Mouse (Mus musculus) T-helper 1 cell (primary cell): ENCODE results near the gene Psmb6.
"Not testable (repeated sequence)": the region's sequence is repeated elsewhere in the genome, so short reads cannot be mapped to it uniquely, and the experiment has no call there.

Experiments used
- in situ Hi-C: fragments of 300-600 bp; cut with MboI, MseI; formaldehyde crosslinking; loops from one replicate; pipeline ENCODE4 v1.15.1; 2025; ENCODE audit warnings: high pct_unique_total_duplicates

The Psmb6 gene

DNA sequence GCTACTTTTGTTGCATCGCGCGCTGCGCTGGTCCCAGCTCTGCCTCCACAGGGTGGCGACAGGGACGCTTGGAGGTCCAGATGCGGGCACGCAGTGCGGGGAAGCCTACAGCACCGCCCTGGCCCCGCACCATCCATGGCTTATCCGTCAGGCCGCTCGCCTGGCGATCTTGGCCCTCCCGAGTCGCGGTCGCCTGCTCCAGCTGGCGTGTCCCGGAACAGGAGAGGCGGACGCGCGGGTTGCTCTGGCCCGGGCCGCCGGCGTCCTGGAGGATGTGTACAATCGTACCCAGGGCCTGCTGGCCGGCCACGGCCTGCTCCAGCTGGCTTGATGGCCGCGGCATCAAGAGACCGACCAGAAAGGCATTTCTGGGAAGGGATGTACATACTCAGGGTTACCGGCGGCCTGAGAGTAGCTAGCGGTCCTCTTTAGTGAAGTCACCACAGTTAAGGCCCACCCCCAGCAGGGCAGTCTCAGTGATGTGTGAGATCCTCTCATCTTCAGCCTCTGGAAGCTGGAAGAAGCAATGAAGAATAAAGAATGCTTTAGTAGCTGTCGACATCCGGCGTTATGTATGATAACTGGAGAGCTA lies 4.9 kb upstream of the Psmb6 start:
- in situ Hi-C loops = loop anchor here (5.0 kb wide), 1 partner anchor 237 kb away; no protein-coding TSS in a partner anchor

DNA sequence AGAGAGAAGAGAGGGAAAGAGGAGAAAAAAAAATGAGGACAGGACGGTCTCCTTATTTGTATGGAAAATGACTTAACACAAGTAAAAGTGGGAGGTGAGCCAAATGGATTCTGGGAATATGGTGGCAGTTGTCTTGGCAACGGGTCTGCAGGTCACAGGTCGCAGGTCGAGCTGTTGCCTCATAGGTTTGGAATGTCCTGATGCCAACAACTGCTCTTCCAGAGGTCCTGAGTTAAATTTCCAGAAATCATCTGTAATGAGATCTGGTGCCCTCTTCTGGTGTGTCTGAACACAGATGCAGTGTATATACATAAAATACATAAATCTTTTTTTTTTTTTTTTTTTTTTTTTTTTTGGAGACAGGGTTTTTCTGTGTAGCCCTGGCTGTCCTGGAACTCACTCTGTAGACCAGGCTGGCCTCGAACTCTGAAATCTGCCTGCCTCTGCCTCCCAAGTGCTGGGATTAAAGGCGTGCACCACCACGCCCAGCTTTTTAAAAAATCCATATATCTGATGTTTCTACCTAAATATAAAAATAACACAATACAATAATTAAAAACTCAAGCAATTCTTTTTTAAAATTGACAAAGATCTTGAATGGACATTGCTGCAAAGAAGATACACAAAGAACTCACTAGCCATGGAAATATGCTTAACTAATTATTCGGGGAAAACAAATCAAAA lies 1.7 kb upstream of the Psmb6 start:
- in situ Hi-C loops = loop anchor here (5.0 kb wide), 1 partner anchor 234 kb away; no protein-coding TSS in a partner anchor

DNA sequence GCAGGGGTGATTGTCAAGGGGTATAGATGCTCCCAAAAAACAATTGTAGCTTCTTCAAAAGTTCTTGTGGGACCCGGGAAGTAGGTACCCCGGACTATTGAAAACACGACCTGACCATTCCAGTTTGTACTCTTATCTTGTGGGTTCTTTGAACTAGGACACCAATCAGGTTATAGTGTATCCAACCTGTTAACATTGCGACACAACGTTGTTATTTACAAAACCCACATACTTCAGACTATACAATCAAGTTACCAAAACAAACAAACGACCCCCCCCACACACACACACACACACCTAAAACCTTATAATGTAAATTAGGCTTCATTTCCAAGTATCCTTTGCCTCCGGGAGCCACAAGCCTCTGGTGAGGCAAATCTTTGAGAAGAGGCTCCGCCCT lies 385 bp upstream of the Psmb6 start:
- in situ Hi-C loops = loop anchor here (5.0 kb wide), 1 partner anchor 233 kb away; no protein-coding TSS in a partner anchor

DNA sequence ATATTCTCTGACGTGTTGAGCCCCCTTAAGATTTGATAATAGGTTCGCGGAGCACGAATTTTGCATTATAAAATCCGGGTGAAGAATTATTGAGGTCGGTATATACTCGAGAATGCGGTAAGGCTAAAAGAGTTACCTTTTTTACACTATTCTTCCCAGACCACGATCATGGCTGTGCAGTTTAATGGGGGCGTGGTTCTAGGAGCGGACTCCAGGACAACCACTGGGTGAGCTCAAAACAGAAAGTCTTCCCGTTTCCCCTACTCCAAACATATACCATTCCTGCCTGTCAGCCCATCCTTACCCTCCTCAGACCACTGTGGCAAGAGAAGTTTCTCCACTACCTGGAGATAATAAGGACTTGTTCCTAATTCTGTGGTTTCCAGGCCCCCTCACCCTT lies 559 bp downstream of the Psmb6 start:
- in situ Hi-C loops = no loop called here

DNA sequence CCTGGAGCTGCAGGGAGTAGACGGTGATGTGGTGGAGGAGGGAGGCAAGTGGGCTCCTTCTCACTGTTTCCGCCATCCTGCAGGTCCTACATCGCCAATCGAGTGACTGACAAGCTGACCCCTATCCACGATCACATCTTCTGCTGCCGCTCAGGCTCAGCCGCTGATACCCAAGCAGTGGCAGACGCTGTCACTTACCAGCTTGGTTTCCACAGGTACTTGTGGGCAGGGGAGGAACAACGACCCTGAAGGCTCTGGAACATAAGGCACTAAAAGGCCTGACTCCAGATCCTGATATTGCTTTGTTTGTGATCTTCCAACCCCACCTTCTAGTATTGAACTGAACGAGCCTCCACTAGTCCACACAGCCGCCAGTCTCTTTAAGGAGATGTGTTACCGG lies 1.0 kb downstream of the Psmb6 start:
- in situ Hi-C loops = no loop called here

DNA sequence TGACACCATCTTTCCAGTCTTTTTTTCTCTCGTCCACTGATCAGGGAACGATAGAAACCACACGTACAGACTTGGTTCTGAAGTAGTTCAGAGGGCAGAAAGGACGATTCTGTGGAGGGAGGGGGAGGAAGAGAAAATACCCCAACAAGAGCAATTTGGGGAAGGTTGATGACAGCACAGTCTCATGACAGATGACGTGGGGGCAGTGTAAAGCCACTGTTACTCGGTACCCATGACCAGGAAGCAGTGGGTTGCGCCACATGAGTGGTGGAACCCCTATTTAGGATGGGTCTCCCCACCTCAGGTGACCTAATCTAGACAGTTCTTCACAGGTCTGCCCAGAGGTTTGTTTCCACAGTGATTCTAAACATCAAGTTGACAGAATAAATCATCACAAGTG lies 3.4 kb downstream of the Psmb6 start:
- in situ Hi-C loops = no loop called here

DNA sequence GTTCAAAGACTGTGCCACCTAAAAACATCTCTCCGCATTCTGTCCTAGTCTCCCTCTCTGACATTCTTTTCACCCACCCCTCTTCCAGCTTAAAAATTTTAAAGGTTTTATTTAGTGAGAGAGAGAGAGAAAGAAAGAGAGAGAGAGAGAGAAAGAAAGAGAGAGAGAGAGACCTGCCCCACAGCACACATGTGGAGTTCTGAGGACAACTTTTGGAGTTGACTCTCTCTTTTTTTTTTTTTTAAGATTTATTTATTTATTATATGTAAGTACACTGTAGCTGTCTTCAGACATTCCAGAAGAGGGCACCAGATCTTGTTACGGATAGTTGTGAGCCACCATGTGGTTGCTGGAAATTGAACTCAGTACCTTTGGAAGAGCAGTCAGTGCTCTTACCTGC lies 5.9 kb downstream of the Psmb6 start:
- in situ Hi-C loops = not testable (repeated sequence)

DNA sequence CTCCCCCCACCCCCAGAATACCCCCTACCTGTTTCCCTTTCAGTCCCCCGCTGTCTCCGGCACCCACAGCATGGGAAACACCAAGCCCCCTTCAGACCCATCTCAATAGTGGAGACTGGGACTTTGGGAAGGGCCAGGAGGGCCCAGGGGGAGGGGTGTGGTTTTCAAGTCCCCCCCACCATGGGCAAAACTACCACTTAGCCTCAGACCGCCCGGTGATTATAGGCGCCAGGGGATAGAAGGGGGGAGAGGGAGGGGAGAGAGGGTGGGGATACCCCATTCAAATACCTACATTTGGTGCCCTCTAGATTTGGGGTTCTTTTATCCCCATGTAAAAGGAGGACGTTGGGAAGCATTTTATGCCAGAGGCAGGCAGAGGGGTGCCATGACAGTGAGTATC lies 7.7 kb downstream of the Psmb6 start, which contains the start of gene Gm40193:
Gm40193 (minus strand) TSS at position 101 of the 400 bp plus-strand sequence.
- in situ Hi-C loops = no loop called here

DNA sequence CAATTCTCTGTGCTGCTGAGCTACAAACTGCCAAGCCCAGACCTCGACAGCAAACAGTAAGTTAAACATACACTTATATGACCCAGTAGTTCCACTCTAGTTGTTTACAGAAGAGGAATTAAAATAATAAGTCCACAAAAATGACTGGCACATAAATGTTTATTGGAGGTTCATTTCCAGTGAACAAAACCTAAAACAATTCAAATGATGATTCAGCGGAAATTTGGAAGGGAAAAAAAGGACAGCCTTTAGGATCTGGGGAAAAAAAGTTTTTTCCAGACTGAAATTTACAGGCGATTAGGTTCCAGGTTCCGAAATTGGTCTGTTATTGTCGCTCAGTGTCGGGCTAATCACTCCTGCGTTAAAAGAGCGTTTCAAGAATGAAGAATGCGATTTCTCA lies 14.3 kb downstream of the Psmb6 start:
- in situ Hi-C loops = no loop called here

DNA sequence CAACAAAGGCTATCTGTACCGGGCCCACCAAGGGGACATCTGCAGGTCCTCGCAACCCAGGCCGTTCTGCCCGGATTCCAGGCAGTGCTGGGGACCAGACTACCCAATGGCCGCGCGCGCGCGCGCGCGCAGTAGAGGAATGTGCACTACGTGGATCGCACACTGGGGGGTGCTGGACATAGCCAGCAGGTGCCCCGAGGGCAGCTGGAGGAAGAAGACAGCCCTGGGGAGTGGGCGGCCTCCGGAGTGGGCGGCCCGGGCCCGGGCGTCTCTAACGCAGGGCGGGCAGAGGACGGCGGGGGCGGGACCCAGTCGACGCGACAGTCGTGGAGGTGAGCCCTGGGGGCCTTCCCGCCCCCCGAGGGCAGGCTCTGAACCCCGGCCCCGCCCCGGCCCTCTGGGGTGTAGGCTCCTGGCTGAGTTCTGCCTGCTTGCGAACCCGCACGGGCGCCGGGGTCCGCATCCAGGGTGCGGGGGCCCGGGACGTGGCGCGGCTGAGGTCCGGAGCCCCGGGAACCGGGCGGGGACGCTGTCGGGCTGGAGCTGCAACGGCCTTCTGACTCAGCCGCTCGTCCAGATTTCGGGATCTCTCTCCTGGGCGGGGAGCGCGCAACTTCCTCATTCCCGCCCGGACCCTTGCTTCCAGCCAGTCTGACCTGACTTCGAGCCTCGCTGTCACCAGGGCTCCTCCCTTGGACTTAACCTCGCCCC lies 14.9 kb downstream of the Psmb6 start, which contains the start of gene Pld2:
Pld2 (plus strand) TSS at position 188 of the 711 bp plus-strand sequence.
- in situ Hi-C loops = loop anchor here (5.0 kb wide), 1 partner anchor 62 kb away; no protein-coding TSS in a partner anchor

DNA sequence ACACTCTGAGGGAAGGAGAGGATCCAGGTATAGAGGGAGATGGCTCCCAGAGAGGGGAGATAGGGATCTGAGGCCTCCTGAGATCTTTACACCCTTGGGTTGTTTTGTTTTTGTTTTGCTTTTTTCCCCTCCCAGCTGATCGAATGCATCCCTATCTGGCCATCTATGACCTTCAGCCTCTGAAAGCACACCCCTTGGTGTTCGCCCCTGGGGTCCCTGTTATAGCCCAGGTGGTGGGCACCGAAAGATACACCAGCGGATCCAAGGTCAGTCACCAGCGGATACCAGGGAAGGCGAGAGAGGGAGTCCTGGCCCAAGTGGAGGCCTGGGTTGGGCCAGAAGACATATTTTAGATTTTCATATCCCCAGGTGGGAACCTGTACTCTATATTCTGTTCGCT lies 15.8 kb downstream of the Psmb6 start:
- in situ Hi-C loops = loop anchor here (5.0 kb wide), 1 partner anchor 61 kb away; no protein-coding TSS in a partner anchor

DNA sequence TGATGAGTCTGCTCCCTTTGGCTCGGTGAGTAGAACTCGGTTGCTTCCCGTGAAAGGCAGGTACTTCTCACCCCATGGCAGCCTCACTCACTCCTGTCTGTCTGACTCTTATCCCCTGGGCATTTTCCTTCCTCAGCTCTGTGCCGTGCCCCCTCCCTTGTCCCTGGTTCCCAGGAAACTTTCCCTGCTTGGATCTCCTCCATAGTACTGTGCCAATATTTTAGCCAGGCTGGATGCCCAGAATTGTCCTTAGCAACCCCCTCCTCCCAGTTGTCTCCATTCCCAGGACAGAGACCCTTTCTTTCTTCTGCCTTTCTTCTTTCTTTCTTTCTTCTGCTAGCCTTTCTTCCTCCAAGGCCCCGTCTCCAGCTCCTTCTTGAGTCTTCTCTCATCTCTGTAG lies 16.2 kb downstream of the Psmb6 start:
- in situ Hi-C loops = loop anchor here (5.0 kb wide), 1 partner anchor 61 kb away; no protein-coding TSS in a partner anchor

DNA sequence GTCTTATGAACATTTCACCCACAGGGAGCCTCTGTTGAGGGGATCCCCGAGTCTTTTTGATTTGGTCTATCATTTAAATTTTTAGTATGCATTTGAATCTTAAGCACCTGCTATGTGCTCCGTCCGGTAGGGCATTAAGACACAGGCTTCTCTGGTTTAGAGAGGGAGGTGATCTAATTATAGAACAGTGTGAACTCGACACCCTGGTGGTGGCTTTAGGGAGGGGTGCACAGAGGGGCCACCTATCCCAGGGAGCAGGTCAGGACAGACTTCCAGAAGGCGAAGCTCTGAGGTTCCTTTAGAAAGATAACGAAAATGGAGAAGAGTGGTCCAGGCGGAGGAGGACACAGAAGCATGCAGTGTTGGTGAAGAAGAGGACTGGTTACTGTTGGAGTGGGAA lies 19.3 kb downstream of the Psmb6 start:
- in situ Hi-C loops = loop anchor here (5.0 kb wide), 1 partner anchor 58 kb away; no protein-coding TSS in a partner anchor

DNA sequence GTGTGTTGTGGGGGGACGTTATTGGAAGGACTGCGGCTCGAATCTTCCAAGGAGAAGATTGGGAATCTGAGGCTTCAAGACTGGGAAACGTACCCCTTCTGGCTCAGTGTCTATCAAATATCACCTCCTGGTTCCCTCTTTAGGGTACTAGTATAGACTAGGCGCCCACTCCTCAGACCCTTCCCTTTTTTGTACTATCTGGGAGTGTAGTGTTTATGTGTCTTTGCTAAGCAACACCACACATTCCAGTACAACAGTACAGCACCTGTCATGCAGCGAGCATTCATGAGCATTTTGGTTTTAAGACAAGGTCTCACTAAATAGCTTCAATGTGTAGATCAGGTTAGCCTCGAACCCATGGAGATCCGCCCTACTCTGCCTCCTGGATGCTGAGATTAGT lies 26.4 kb downstream of the Psmb6 start:
- in situ Hi-C loops = no loop called here

DNA sequence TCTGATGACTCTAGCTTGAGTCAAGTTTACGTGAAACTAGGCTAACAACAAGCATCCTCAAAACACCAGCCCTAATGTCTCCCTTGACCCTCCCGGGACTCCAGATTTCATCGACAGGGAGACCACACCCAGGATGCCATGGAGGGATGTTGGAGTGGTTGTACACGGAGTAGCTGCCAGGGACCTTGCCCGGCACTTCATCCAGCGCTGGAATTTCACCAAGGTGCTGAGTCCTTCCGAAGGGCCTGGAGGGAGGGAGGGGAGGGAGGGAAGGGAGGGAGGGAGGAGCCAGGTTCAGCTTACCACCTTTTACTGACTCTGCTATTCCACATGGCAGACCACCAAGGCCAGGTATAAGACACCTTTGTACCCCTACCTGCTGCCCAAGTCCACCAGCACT lies 28.8 kb downstream of the Psmb6 start:
- in situ Hi-C loops = no loop called here

DNA sequence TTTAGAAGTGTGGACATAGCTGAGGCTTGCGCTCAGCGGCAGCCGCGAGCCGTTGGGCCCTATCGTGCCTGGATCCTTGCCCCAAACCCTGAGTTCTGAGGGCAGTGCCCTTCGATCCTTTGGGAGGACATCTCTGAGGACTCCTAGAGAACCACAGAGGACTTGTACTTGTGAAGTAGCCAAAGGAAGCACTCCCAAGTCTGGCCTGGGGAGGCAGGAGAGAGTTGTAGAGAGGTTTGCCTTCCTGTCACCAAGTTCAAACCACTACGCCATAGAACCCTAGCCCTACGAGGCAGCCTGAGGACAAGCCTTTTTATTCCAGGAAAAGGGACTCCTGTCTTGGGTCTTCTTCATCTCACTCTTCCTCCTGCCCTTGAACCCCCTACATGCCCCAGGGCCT lies 32.4 kb downstream of the Psmb6 start:
- in situ Hi-C loops = no loop called here

DNA sequence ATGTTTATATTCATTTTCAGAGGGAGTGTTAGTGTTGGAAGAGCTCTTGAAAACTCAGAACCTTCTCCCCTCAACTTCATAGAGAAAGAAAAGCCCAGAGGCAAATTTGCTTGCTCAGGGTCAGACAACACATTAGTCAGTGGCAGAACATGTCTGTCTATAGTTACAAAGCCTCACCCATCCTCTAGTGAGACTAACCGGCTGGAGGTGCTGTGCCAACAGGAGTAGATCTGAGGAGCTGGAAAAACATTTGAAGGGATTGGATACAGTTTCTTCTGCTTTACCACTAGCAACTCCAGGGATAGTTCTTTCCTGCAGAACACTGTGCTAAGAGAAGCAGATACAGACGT lies 36.7 kb downstream of the Psmb6 start:
- in situ Hi-C loops = no loop called here

DNA sequence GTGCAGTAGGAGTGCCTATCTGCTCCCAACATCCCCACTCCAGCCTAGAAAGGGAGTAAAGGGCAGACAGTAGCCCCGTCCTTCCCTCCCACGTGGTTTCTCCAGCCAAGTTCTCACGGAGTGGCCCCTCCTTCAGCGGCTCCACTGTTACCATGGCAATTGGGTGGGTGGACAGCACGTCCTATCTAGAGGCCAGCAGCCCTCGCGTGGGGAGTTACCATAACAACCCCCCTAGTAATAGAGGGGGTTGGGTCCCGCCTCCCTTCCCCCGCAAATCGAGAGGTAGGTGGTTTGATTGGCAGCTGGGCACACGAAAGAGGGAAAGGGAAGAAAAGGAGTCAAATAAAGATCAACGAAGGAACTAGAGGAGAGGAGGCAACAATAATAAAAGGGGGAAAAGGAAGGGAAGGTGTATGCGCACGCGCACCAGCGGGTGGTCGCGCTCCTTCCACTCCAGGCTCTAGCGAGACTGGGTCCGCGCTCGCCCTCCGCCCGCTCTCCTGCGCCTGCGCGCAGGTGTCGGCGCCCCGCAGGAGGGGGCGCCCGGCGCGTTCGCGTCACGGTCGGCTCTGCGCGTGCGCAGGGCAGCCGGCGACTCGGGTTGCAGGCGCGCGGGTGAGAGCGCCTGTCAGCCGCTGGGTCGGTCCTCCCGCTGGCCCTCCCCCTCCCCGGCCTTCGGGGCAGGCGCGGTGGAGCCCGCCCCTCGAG lies 37.3 kb downstream of the Psmb6 start, which contains the start of gene Mink1:
Mink1 (plus strand) TSS at position 595 of the 708 bp plus-strand sequence.
- in situ Hi-C loops = no loop called here

DNA sequence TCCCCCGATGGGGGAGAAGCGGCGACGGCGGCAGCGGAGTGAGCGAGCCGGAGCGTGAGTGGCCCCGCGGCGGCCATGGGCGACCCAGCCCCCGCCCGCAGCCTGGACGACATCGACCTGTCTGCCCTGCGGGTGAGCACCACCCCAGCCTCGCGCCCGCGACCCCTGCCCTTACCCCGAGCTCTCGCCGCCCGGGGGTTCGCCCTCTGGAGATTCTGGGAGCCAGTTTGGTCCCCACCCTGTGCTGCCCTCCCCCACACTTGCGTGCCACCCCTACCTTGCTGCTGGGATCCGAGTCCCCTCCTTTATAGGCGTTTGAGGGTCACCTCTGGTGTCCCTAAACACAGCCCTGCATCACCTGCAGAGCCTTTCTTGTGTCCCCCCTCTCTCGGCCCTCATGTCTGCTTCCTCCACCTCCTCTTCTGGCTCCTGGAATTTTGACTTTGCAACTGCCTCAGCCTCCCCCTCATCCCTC lies 37.9 kb downstream of the Psmb6 start:
- in situ Hi-C loops = no loop called here

DNA sequence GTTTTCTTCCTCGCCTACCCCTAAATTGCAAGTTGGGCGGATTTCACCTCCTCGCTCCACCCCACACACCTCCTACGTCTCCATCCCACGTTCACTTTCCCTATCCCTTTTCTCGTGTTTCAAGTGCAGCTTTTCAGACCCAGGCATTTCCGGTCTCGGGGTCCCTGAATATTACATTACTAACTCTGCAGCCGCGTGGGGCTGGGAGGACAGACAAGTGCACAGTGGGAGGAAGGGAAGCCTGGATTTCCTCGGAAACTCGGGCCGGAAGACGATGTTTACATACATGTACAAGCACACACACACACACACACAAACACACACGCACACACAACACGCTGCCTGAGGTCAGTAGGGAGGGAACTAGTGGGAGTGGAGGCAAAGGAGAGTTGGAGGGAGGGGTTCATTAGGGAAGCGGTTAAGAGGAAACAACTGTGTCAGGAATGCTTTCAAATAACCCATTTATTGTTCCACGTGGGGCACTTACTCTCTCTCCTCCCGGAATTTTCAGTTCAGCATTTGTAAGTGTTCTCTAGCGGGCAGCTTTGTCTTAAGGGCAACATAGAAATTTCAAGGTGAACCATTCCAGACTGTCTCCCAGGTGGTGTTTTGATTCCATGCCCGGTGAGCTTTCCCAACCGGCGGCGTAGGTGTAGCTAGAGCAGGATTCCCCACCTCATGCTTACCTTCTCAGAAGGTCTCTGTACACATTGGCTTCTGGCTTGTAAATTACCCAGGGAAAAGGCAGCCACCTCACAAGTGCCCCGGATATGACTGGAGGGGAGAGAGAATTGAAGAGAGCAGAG lies 38.5 kb downstream of the Psmb6 start:
- in situ Hi-C loops = no loop called here
